Mouse (Mus musculus): ENCODE measurements at regions not wholly inside any gene's neighbourhood (a gene's known extent, or its start where the extent isn't known, plus 50 kb on each side); places are given as distances from the start of the nearest gene placed in this dataset.

DNA sequence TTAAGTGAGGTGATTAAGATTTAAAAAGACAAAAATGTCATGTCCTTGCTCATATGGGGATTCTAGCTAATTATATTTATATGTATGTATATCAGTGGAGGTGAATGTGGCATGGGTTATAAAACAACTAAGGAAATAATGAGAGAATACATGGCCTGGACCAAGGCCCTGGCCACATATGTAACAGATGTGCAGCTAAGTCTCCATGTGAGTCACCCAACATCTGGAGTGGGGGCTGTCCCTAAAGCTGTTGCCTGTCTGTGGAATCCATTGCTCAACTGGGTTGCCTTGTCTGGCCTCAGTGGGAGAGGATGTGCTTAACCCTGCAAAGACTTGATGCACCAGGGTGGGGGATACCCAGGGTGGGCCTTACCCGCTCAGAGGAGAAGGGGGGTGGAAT lies 551.5 kb upstream of the Fbxo33 start:
- no peak for TF ChIP-seq CTCF (conservative IDR thresholded peaks at IDR 0.05; ENCODE audit: low read length)
- TF ChIP-seq POU5F1 (IDR thresholded peaks at IDR 0.05; ENCODE audit: borderline replicate concordance, low read length) = no peak

All from E14TG2a.4 (cell line).